Mouse (Mus musculus) stomach, embryonic 14.5 days (tissue): ENCODE measurements around the gene Top2a. TPM values are rescaled to one million over a fixed set of nuclear protein-coding genes. Genes with fewer than 3 reads are reported as not detected.

Experiments
- ATAC-seq: fragments of 200-750 bp; cut with Nextera tagmentation; 2 replicates; pipeline ENCODE4 v1.8.0; 2017; ENCODE audit warnings: low read depth, moderate TSS enrichment; ENCODE audit not compliant: insufficient number of reproducible peaks, insufficient read depth, low FRiP score
- H3K27ac ChIP-seq: fragments of 300-500 bp; sonication (generic); 2 replicates; pipeline ENCODE4 v1.5.1; 2014; ENCODE audit warnings: mild to moderate bottlenecking, low read length, moderate library complexity, mixed read lengths
- H3K27me3 ChIP-seq: fragments of 300-500 bp; sonication (generic); 2 replicates; pipeline ENCODE4 v1.6.1; 2014; ENCODE audit warnings: low read length, control low read depth, mixed read lengths; ENCODE audit not compliant: control insufficient read depth, insufficient read depth
- H3K36me3 ChIP-seq: fragments of 300-500 bp; sonication (generic); 2 replicates; pipeline ENCODE4 v1.6.1; 2014; ENCODE audit warnings: mild to moderate bottlenecking, control low read depth, low read length, moderate library complexity, mixed read lengths; ENCODE audit not compliant: control insufficient read depth, insufficient read depth
- H3K4me1 ChIP-seq: fragments of 300-500 bp; sonication (generic); 2 replicates; pipeline ENCODE4 v1.6.1; 2014; ENCODE audit warnings: low read length, control low read depth, mixed read lengths; ENCODE audit not compliant: control insufficient read depth, insufficient read depth
- H3K4me2 ChIP-seq: fragments of 300-500 bp; sonication (generic); replicated peaks from 2 replicates; pipeline ENCODE4 v1.6.1; 2014; ENCODE audit warnings: low read depth, low read length, control low read depth
- H3K4me3 ChIP-seq: fragments of 300-500 bp; sonication (generic); 2 replicates; pipeline ENCODE4 v1.5.1; 2014; ENCODE audit warnings: low read depth, low read length, control low read depth
- H3K9ac ChIP-seq: fragments of 300-500 bp; sonication (generic); replicated peaks from 2 replicates; pipeline ENCODE4 v1.6.1; 2014; ENCODE audit warnings: low read depth, mild to moderate bottlenecking, control low read depth, low read length, moderate library complexity, mixed read lengths
- H3K9me3 ChIP-seq: fragments of 300-500 bp; sonication (generic); 2 replicates; pipeline ENCODE4 v1.6.1; 2016; ENCODE audit warnings: low read depth, low read length, control low read depth; ENCODE audit not compliant: control insufficient read depth
- WGBS: fragments of 180-500 bp; shearing (Covaris S2); extraction: QIAGEN DNeasy Blood & Tissue Kit; methylation state at CpG from one replicate; pipeline ENCODE4 v1.1.7; 2014; 5-methylcytosine and 5-hydroxymethylcytosine counted together
- polyA plus RNA-seq: library from polyadenylated mRNA; unstranded; fragments of >200 nt; fragmentation: Nextera tagmentation; extraction: Ambion mirVana; gene quantifications from 2 replicates; pipeline ENCODE4 v1.2.1, GENCODE M21; 2014

Gene Top2a
- polyA plus RNA-seq, 1 experiment from 2014 or later, result 284 TPM

GRCm38 (mm10) chr11:98962421-98963095 lies 61.4 kb downstream of the Top2a start:
- peaks cover 11% of the 10 kb centered on the region for H3K36me3 ChIP-seq
- H3K4me1 ChIP-seq, result peaks cover 69% of the 10 kb centered on the region
- no peak for ATAC-seq
- H3K27me3 ChIP-seq, result no peaks in the 10 kb centered on the region
- peak overlapping the region; percentile 78 for H3K4me3 ChIP-seq
- peak overlapping the region; percentile 96 for H3K27ac ChIP-seq
- no peaks in the 10 kb centered on the region for H3K9me3 ChIP-seq
- WGBS, result 11% methylated on average over 12 of the region's 12 CpGs
- H3K9ac ChIP-seq, result peak overlapping the region; percentile 71
- H3K4me2 ChIP-seq, result peak overlapping the region; percentile 99

- Histone ChIP-seq H3K4me2 (peak overlapping the region; percentile 99), H3K27ac (peak overlapping the region; percentile 96), H3K27me3 (no peaks in the 10 kb centered on the region), H3K36me3 (peaks cover 10% of the 10 kb centered on the region), H3K4me1 (peaks cover 61% of the 10 kb centered on the region), H3K9me3 (no peaks in the 10 kb centered on the region), H3K4me3 (peak overlapping the region; percentile 78), H3K9ac (peak overlapping the region; percentile 71; the same call in 1 of the 2 replicates)
- WGBS, result 6% methylated on average over 8 of the region's 8 CpGs
- no peak for ATAC-seq
Measured at GRCm38 (mm10) chr11:98961766-98962165, 62.2 kb downstream of the Top2a start.

GRCm38 (mm10) chr11:98961051-98961592 lies 62.9 kb downstream of the Top2a start:
- 3% methylated on average over 18 of the region's 18 CpGs for WGBS
- Histone ChIP-seq H3K9ac (peak overlapping the region; percentile 71), H3K4me3 (peak overlapping the region; percentile 78), H3K4me2 (peak overlapping the region; percentile 99), H3K27ac (peak overlapping the region; percentile 96), H3K36me3 (peaks cover 9% of the 10 kb centered on the region; the same call in 1 of the 2 replicates), H3K9me3 (no peaks in the 10 kb centered on the region), H3K27me3 (no peaks in the 10 kb centered on the region), H3K4me1 (peaks cover 54% of the 10 kb centered on the region)
- no peak for ATAC-seq

GRCm38 (mm10) chr11:98960313-98960906 lies 63.6 kb downstream of the Top2a start:
- Histone ChIP-seq H3K27me3 (no peaks in the 10 kb centered on the region), H3K36me3 (peaks cover 9% of the 10 kb centered on the region; the same call in 1 of the 2 replicates), H3K4me2 (peak overlapping the region; percentile 99), H3K27ac (peak overlapping the region; percentile 96), H3K4me3 (peak overlapping the region; percentile 78), H3K9me3 (no peaks in the 10 kb centered on the region), H3K9ac (peak overlapping the region; percentile 71), H3K4me1 (peaks cover 49% of the 10 kb centered on the region)
- peak; percentile 48; the same call in 1 of the 2 replicates for ATAC-seq
- WGBS, result 2% methylated on average over 38 of the region's 53 CpGs

- Histone ChIP-seq H3K4me1 (peaks cover 49% of the 10 kb centered on the region), H3K36me3 (peaks cover 9% of the 10 kb centered on the region; the same call in 1 of the 2 replicates), H3K27me3 (no peaks in the 10 kb centered on the region), H3K9ac (peak overlapping the region; percentile 71), H3K27ac (peak overlapping the region; percentile 96), H3K9me3 (no peaks in the 10 kb centered on the region), H3K4me3 (peak overlapping the region; percentile 78), H3K4me2 (peak overlapping the region; percentile 99)
- 0 out of 2 replicates have a peak, but pooled peaks have one; percentile 11 for ATAC-seq
- under 1% methylated on average over 43 of the region's 43 CpGs for WGBS
Measured at GRCm38 (mm10) chr11:98959437-98960312, 64.3 kb downstream of the Top2a start.

- peaks cover 9% of the 10 kb centered on the region; the same call in 1 of the 2 replicates for H3K36me3 ChIP-seq
- H3K9me3 ChIP-seq, result no peaks in the 10 kb centered on the region
- WGBS, result 69% methylated on average over 10 of the region's 10 CpGs
- no peak overlapping the region for H3K9ac ChIP-seq
- H3K4me1 ChIP-seq, result peaks cover 46% of the 10 kb centered on the region
- H3K4me2 ChIP-seq, result no peak overlapping the region
- ATAC-seq, result no peak
- H3K27ac ChIP-seq, result no peak overlapping the region
- no peaks in the 10 kb centered on the region for H3K27me3 ChIP-seq
- no peak overlapping the region for H3K4me3 ChIP-seq
Measured at GRCm38 (mm10) chr11:98956340-98956739, 67.6 kb downstream of the Top2a start.

- no peaks in the 10 kb centered on the region for H3K9me3 ChIP-seq
- H3K27me3 ChIP-seq, result no peaks in the 10 kb centered on the region
- no peak for ATAC-seq
- H3K4me2 ChIP-seq, result no peak overlapping the region
- H3K4me1 ChIP-seq, result peaks cover 51% of the 10 kb centered on the region
- no peak overlapping the region for H3K4me3 ChIP-seq
- peak overlapping the region; percentile 88 for H3K27ac ChIP-seq
- peaks cover 9% of the 10 kb centered on the region; the same call in 1 of the 2 replicates for H3K36me3 ChIP-seq
- WGBS, result 29% methylated on average over 7 of the region's 7 CpGs
- no peak overlapping the region; the same call in 1 of the 2 replicates for H3K9ac ChIP-seq
Measured at GRCm38 (mm10) chr11:98955707-98956235, 68.2 kb downstream of the Top2a start.
